Mouse (Mus musculus) B cell, adult 2 months (primary cell): Measurements from ENCODE around the gene Neu1.

Source experiments
- DNase-seq, 2 experiments: peaks; one replicate each; pipeline ENCODE4 v3.0.0; 2022

Gene Neu1

DNA sequence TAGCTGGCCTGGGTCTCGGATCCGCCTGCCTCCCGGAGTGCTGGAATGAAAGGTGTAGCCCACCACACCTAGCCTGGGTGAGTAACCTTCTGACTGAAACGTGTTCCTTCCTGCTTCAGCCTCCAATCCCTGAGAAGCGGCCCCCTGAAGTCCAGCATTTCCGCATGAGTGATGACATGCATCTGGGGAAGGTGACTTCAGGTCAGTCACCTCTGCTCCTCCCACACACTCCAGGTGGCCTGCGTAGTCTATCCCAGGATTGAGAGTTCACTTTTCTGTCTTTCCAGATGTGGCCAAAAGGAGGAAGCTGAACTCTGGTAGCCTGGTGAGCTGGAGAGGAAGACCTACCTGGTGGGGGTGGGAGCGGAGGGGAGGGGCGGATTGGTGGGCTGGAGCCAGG lies 28.2 kb upstream of the Neu1 start:
- no peak for DNase-seq

GRCm38 (mm10) chr17:34910982-34911381 lies 20.1 kb upstream of the Neu1 start:
- no peak for DNase-seq

DNA sequence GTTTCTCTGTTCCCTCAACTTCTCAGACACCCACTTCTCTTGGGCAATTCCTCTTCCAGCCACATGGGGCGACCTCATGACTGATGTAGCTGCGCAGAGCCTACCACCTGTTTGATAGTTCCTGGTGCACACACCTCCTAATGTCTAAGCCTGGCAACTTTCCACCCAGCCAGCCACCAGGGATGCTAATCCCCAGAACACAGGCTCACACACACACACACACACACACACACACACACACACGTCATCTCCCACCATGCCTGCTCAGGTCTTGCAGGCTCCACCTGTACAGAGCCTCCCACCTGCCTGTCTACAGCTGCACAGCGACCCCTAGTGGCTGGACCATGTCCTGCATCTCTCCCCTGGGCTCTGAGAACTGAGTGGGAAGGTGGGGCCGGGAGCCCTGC lies 19.1 kb upstream of the Neu1 start:
- DNase-seq, result peak; percentile 95 to 96

DNA sequence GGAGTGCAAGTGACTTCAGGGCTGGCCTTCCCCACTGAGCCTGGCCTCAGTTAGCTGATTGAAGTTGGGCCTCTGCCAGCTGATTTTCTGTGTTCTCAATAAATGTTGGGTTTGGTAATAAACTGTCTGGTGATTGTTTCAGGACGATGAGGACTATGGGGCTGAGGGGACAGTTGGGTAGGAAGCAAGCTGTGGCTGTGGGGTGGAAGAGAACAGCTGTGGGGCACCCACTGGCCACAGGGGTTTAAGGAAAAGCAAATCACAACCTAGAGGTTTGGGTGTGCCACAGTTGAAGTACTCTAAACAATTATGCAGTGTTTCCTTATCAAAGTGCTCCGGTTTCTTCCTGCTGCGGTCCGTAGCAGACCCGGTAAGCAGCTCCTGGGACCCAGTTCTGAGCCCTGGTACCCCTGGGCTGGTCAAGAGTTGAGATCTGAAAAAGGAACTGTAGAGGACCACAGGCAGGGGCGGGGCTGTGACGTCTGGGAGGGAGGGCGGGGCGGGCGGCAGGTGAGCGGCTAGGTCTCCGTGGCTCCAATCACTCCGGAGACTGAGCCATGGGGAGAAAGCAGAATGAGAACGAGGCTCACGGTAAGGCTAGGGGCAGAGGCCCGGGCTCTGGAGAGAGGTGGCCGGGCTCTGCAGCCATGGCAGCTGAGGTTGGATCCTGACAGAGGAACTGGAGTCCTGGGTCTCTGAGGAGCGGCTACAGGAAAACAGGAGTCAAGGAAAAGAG lies 17.0 kb upstream of the Neu1 start, which contains the start of gene Slc44a4:
TSS of gene Slc44a4 (plus strand) at position 537 of the 736 bp plus-strand sequence.
- DNase-seq, result no peak

DNA sequence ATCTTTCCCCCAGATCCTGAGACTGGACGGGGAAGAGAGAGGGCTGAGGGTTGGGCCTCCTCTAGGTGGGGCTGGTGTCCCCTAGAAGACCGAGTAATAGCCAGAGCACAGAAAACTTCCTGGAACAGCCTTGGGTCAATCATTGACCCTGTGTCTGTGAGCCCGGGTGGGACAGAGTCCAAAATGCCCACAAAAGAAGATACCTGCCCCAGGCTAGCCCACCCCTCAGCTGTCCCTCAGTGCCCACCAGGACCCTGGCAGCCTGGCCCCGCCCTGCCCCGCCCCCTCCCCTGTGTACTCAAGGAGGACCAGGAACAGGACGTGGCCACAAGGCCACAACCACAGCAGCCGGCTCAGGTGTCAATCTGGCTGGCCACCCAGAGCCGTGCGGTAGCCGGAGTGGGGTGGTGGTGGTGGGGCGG lies 15.6 kb upstream of the Neu1 start:
- no peak for DNase-seq

DNA sequence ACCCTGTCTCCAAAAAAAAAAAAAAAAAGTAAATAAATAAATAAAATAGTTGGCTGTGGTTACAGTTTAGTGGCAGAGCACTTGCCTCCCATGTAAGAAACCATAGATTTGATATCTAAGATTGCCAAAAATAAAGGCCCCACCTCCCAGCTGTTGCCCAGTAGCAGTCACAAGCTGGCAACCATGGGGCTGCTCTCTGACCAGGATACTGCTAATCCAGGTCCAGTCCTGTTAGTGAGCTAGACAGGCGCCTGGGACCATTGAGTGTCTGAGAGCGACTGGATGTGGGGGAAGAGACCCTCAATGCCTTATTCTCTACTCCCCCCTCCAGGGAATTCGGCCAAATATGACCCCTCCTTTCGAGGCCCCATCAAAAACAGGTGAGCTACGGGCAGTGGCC lies 14.7 kb upstream of the Neu1 start:
- no peak for DNase-seq

GRCm38 (mm10) chr17:34917188-34917587 lies 13.9 kb upstream of the Neu1 start:
- DNase-seq, result no peak

- DNase-seq, result peak; percentile 28 to 30
Measured at GRCm38 (mm10) chr17:34922939-34923338, 8.1 kb upstream of the Neu1 start.

DNA sequence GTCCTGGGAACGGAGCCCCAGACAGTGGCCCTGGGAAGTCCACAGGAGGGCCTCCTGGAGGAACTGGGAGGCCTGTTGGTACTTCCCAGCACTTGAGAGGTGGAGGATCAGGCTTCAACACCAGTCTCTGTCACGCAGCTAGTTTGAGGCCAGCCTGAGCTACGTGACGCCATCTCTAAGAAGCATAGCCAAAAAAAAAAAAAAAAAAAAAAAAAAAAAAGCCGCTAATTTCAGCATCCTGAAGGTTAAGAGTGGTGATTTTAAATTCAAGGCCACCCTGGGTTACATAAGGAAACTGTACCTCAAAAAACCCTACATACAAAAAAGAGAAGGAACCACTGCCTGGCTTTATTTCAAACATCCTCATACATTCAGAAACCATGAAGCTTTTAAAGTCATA lies 6.8 kb upstream of the Neu1 start:
- DNase-seq, result no peak

- DNase-seq, result no peak
Measured at GRCm38 (mm10) chr17:34927306-34928019, 3.6 kb upstream of the Neu1 start.

DNA sequence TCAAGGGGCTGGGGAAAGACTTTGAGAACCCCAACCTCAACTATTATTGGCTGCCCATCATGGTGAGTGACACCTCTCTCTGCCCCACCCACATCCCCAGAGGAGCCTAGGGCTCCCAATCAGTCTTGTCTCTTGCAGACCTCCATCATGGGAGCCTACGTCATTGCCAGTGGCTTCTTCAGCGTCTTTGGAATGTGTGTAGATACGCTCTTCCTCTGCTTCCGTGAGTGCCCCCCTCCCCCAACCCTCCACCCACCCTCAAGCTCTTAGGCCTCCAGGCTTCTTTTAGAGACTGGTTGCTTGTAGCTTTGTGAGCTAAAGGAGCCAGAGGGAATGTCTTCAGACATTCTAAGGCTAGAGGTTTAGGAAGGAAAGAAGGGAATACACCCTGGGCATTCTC lies 2.2 kb upstream of the Neu1 start:
- DNase-seq, result no peak

- peak; percentile 57 to 58 for DNase-seq
Measured at GRCm38 (mm10) chr17:34931735-34932098, 664 bp downstream of the Neu1 start.

DNA sequence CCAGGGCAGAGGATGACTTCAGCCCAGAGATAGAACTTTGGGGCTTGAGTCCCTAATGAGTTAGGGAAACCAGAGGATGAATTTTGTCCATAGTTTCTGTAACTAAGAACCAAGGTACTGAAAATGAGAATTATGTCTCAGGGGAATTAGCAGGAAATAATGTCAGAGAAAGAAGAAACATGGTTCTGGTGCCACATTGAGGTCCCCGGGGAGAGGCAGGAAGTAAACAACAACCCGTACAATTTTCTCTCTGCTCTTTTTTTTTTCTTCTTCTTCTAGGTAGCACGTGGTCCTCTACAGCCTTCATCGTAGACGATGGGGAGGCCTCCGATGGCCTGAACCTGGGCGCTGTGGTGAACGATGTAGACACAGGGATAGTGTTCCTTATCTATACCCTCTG lies 1.2 kb downstream of the Neu1 start:
- DNase-seq, result peak; percentile 74 to 82

GRCm38 (mm10) chr17:34934031-34934430 lies 3.0 kb downstream of the Neu1 start:
- DNase-seq, result no peak

DNA sequence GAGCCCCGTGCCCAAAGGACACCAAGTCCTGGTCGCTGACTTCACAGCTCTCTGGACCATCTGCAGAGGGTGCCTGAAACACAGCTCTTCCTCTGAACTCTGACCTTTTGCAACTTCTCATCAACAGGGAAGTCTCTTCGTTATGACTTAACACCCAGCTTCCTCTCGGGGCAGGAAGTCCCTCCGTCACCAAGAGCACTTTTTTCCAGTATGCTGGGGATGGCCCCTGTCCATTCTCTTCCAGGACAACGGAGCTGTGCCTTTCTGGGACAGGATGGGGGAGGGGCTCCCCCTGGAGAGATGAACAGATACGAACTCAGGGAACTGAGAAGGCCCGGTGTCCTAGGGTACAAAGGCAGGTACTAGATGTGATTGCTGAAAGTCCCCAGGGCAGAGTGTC lies 3.8 kb downstream of the Neu1 start:
- no peak for DNase-seq

DNA sequence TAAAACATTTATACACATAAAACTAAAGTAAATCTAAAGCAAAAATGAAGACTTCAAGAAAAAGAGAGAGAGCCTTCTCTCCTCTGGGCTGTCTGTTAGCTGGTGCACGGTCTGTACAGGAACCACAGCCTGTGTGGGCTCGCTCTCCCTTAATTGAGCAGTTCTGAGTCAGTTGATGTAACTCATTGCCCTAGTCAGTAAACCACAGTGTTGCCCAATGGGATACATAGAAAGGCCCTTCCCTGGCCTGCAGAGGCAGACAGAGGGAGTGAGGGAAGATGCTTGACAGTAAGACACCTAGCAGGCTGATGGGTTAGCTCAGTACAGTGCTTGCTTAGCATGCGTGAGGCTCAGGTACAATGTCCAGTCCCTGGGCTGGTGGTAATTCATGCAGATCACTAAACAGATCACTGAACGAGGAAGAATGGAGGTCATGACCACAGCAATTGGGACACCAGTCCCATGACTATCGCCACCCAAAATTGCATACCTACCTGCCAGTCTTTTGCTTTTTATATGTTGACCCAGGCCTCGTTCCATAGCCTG lies 7.0 kb downstream of the Neu1 start:
- DNase-seq, result no peak

DNA sequence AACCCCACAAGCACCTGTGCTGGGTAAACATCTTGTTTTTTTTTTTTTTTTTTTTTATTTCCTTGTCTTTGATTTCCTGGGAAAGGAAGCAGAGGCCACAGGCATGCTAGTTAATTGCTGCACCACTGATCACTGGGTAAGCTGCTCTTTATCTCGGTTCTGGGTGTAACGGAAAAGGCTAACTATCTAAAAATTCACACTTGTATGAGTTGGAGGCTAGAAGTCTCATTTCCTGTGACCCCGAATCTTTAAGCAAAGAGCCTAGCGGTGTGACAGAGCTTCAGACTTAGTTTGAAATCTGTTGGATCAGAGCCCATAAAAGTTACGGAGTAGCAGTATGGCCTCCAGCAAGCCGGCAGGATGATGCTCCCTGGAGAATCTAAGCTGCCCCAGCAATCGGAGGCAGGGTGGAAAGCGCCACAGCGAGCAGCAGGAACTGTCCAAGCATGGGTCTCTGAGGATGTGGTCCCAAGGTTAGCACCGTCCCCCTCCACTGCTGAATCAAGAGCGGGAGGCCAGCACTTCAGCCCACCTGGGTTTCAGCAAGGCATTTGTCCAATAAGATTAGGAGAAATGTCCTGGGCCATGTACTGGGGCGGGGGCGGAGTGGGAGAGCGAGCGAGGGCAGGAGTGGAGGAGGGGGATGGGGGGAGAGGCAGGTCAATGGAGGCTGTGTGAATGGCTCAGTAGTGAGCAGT lies 10.4 kb downstream of the Neu1 start:
- no peak for DNase-seq

DNA sequence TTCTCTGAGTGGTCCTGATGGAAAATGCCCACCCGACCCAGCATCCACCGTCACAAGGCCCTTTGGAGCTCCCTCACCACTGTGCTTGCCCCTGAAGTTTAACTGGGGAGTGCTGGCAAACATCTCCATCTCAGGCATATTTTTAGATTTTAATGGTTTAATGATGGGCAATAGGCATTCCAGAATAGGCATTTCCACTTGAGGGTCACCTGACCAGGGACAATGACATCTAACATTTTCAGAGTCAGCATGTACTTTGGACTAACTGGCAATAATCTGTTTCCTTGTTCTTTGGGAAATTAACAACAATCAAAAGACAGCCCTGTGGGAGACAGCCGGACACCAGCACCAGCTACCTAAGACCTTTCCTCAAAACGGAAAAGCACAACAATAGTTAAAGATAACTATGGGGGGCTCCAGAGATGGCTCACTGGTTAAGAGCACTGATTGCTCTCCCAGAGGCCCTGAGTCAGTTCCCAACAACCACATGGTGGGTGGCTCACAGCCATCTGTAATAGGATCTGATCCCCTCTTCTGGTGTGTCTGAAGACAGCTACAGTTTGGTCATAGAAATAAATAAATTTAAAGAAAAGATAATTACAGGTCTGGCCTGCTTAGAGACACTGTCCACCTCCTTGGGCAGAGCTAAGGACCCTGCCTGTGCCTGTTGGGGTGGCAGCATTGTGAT lies 12.2 kb downstream of the Neu1 start:
- DNase-seq, result no peak

DNA sequence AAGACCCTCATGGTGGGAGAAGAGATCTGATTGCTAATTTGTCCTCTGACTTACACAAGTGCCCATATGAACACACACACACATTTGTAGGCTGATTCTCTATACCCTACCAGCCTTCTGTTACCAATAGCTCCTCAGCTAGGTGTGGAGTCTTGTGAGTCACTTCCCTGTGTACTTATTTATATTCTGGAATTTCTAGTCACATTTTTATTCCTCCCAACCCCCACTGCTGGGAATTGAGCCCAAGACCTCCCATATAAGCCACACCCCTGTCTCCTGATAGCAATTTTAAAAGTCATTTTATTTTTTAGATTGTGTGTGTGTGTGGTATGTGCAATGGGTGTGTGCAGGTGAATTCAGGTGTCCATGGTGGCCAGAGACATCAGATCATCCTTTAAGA lies 13.3 kb downstream of the Neu1 start:
- no peak for DNase-seq

DNA sequence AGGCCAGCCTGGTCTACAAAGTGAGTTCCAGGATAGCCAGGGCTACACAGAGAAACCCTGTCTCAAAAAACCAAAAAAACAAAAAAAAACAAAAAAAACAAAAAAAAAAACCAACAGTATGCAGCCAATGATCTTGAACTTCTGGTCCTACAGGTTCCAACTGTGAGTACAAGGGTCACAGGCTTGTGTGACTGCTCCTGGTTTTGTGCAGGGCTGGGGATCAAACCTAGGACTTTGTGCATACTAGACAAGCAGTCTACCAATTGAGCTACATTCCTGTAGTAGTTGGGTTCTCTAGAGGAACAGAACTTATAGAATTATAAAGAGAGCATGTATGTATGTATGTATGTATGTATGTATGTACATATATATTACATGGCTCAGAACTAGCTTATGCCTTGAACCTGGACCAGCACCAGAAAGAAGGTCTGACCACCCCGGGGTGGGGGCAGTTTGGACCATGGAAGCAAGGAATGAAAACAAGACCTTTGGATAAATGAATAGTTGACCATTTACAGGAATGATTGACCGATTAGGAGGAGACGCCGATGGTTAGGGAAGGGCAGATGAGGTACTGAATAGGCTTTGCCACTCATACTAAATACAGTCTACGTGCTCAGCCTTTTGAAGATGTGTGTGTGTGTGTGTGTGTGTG lies 15.6 kb downstream of the Neu1 start:
- DNase-seq, result no peak

- peak in 1 of 2 experiments; percentile 48 for DNase-seq
Measured at GRCm38 (mm10) chr17:34947606-34948005, 16.6 kb downstream of the Neu1 start.
